Mouse (Mus musculus) gastrocnemius, postnatal 4 days (tissue): ENCODE measurements around the gene Rap2b. TPM values are rescaled to one million over a fixed set of nuclear protein-coding genes. Genes with fewer than 3 reads are reported as not detected.

Experiments
- DNase-seq, 2 experiments: peaks; one replicate each; pipeline ENCODE4 v3.0.0; 2021 to 2022; ENCODE audit warnings: low spot score in 2 of 2, mixed read lengths in 2 of 2
- total RNA-seq, 2 experiments: library from RNA; stranded (reverse); gene quantifications; 2 replicates each; pipeline ENCODE4 v1.2.3; 2021

Rap2b gene
- total RNA-seq, 2 experiments from 2014 or later: 8.7 to 8.9 TPM

DNA sequence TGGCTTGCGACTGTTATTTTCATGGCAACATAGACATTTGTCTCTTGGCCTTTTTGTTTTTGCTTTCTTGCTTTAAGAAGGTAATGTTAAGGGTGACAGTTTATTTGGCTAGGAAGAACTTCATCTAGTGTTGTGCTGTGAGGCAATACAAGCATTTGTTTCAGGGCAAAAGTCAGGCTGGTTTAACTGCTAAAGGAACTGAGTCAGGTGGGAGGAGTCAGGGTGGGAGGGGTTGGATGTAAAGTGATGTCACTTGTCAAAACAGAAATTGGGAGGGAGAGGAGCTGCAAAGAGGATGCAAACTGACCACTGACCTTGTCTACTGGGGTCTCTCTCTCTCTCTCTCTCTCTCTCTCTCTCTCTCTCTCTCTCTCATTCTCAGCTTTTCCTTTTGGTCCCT is 7.0 kb downstream of the Rap2b start:
- DNase-seq: no peak

DNA sequence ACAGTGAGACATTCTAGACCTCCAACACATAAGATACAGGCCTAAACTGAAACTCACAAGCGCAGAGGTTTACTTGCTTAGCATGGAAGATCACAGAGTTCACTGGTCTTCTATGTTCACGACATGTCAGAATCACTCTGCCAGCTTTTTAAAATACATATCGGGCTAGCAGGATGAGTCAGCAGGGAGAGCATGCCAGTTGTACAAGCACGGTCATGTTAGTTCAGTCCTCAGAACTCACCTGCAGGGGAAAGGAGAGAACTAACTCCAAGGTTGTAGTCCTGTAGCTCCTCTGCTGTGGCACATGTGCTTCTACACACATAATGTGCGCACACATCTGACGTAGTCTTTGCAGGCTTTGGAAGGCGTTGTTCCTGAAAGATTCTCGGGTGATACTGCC is 14.6 kb downstream of the Rap2b start:
- DNase-seq: no peak

DNA sequence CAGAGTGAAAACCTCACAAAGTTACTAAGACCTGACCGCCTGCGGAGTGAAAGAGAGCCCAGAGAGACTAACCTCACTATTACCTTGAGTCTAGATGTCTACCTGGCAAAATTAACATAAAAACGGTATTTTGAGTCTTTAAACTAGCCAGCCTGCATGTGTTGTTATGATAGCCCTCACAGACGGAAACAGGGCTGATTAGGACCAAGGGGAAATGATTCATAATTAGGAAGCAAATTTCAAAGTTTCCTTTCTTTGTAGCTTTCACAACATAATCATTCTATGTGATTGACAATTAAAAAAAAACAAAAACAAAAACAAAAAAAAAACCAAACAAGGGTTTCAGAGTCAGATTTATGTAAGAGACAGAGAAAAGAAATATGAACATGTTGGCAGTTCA is 24.9 kb downstream of the Rap2b start:
- no peak for DNase-seq

DNA sequence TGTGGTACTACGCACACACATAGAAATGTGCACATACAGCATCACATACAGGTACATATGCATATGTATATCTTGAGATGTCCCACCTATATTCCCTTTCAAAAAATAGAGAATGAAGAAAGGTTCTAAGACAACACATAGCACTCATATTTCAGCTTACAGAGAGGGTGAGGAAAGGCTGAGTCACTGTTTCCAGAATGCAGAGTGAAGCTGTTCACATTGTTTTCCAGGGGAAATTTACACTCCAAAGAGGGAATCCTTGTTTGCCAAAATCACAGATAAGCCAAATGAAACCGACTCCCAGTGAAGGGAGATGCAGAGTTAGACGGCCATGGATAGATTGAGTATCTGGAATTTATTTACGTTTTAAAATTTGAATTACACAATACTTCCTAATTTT is 30.1 kb downstream of the Rap2b start:
- no peak for DNase-seq

DNA sequence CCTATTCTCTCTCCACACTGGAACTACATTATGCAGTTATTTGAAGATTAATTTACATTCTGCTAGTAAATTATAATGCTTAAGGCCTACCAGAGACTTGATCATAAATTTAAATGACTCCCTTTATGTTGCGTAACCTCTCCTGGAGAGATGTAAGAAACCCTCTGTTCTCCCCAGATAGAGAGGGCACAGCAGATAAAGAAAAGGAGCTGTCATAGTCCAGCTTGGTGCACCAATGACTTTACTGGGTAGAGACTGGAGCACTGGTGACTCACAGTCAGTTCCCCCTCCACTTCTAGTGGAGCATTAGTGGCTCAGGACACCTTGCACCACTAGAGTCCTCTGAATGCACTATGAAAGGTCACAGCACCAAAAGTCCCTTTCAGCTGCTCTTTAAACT is 31.4 kb downstream of the Rap2b start:
- no peak for DNase-seq

DNA sequence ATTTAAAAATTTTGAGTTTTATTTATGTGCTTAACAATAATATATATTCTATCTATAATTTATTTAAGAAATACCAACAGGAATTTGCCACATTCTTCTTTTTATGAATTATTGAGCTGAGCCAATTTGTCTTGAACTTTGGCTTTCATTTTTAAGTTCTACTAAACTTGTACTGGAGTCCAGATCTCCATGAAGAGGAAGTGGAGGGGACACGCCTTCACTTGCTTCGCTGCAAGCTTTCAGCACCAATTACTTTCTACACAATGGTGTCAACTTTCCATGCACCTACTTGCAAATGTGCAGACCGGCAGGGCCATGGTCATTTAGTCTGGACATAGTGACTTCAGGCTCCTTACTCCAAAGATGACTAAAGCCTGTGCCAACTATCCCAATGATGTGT is 32.1 kb downstream of the Rap2b start:
- no peak for DNase-seq

DNA sequence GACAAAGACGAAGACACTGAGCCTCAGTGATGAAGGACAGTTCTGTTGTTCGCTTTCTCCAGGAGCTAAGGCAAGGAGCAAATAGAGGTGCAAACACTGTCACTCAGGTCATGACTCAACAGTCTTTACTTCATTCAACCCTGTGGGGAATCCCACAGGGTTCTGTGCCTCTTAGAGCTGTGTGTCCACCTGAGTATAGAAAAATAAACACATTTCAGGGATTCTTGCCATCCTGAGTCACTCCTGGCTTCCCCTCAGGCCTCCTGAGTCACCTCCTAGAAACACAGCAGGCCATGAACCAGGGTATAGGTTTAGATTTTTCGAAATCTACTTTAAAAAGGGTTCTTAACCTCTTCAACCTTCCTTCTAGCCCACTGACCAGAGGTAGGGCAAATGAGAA is 33.9 kb downstream of the Rap2b start:
- no peak for DNase-seq

DNA sequence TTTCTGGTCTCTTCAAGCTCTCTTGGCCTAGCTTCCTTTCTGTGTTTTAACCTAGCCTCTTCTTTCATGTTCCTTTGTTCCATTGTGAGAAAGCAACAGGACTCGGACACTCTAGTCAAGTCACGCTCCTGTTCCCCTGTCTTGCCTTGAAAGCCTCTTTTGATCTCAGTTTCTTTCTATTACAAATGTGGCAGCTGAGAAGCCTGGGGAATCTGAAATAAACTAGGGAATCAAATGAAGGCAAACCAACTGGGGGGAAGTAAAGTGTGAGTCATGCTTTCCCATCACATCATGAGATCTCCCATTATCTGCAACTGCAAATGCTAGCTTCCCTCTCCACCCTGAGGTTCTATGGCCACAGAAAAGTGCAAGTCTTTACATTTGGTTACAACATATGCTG is 35.3 kb downstream of the Rap2b start:
- DNase-seq: no peak

DNA sequence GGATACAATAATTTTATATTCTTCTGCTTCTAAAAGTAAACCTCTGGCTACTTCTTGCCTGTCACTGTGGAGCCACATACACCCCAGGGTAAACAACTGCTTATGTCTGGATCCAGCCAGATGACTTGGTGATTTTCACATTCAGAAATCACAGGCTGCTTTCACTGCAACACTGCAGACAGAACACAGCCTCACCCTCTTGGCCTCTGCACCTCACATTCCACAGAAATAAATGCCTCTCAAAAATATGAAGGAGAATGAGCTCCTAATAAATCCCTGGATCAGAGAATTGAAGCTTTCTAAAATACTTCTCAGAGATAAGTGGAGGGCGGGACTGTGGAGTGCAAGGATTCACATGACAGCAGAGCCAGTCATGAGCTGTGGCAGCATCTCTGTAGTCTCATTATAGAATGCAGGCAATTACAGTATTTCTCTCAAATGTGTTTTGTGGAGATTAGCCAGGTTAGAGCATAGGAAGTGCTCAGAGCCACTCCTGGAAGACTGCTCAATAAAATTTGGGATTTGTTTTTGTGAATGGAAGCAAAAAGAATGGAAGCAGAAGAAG is 39.5 kb downstream of the Rap2b start:
- DNase-seq: no peak

DNA sequence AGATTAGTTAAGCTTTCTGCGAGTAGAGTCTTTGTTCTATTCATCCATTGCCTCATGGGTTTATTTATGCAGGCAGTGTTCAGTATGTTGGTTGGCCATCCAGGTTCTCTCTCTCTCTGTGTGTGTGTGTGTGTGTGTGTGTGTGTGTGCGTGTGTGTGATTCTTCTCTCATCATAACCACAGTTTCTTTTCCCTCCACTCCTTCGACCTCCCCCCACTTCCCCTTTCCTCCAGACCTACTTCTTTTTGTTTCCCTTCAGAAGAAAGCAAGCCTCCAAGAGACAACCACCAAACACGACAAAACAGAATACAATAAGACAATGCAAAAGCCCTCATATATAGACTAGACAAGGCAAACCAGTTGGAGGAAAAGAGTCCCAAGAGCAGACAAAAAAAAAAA is 45.5 kb downstream of the Rap2b start:
- no peak for DNase-seq

DNA sequence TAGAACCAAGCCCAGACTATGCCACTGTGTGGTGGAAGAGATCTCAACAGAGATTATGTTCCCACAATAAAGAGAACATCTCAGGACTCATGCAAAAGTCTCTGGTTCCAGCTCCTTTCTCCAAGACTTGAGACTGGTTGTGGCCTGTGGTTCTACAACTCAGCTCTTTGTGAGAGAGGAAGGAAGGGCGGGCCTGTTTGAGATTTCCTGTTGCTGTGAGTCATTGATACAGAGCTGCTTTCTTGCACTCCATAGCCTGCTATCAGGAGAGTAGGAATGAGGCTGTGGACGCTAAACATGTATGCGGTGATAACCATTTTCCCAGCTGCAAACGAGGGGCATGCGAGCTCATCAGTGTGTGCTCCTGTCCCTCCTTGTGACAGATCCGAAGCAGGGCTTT is 48.2 kb downstream of the Rap2b start:
- no peak for DNase-seq

DNA sequence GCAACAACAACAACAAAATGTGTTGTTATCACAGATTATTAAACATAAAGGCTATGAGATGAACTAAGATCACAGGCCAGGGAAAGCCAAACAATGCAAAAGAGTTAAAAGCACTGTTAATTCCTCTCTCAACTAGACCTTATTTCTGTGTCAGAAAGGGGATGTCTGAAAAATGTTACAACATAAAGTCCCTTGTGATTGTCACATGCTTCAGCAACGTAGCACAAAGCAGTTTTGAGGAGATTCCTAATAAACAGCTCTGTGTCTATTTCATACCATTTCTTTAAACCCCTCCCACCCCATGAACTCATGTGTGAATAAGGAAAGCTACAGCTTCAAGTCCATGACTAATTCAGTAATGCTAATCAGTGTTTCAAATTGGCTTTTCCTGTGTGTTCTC is 54.4 kb downstream of the Rap2b start:
- no peak for DNase-seq

Other genes starting within 250 kb of the Rap2b start
- under 1 TPM; 0.39 to 0.47 TPM for gene B430305J03Rik, start 4.3 kb downstream of the Rap2b start, total RNA-seq